Mouse (Mus musculus) cortical plate, adult 2 months (tissue): Measurements from ENCODE around the gene Grin2b.

Experiments
- CTCF ChIP-seq: fragments of 200-500 bp; IDR thresholded peaks from 2 replicates; pipeline ENCODE4 v1.5.1; 2011; ENCODE audit warnings: mild to moderate bottlenecking, control low read depth, low read length; ENCODE audit not compliant: insufficient read depth; ENCODE audit errors: extremely low read depth
- POLR2A ChIP-seq: fragments of 200-500 bp; IDR thresholded peaks from 2 replicates; pipeline ENCODE4 v1.6.1; 2011; ENCODE audit warnings: mild to moderate bottlenecking, low read length, control low read depth; ENCODE audit not compliant: insufficient read depth; ENCODE audit errors: extremely low read depth

DNA sequence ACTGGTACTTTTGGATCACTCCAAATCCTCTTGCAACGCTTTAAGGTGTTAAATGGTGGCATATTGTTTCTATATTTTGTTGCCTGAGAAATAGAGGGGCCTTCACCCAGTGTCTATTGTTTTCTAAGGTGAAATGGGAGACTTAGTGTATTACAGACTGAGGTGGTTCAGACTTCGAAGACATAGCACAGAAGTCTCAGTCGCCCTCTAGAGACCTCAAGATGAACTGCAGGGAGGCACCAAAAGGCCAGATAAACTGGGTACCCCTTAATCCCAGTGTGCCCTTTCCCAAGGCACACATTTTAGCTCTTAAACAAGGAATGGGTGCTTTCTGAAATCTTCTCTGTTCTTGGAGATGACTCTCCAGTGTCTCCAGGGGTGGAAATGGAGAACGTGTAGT is 345.4 kb downstream of the Grin2b start:
- TF ChIP-seq CTCF = peak; percentile 86
- TF ChIP-seq POLR2A = no peak
